ENCODE assay signal across 23 mouse cellular contexts in genomic region chrX:13024539-13025202, GRCm38 (mm10). TPM values are rescaled to one million over a fixed set of nuclear protein-coding genes. Genes with fewer than 3 reads are reported as not detected.
DNase-seq lines count a peak whose midpoint lies in the region; ATAC-seq and TF ChIP-seq lines count a peak whose summit lies in the region.
"Had no signal": no experiment of that assay in that cellular context is flagged by ENCODE, and none has a peak within 500 bp of the region (broad histone marks: within the 10 kb centered on the region; RNA-seq: fewer than 3 reads in every experiment).

No protein-coding gene starts in this region.

- H3K4me1 ChIP-seq in intestine, embryonic 15.5 days (replicated peaks), result no peaks in the 10 kb centered on the region
- no peaks in the 10 kb centered on the region for H3K4me1 ChIP-seq in intestine, postnatal 0 days (replicated peaks; ENCODE audit: control insufficient read depth, insufficient read depth, low read length)
- peaks cover 8% of the 10 kb centered on the region; the same call in 1 of the 2 replicates for H3K4me1 ChIP-seq in small intestine, adult 2 months (ENCODE audit: control insufficient read depth, insufficient read depth, insufficient read length, low read length)
- no peaks in the 10 kb centered on the region for H3K4me1 ChIP-seq in hindbrain, embryonic 14.5 days (replicated peaks; ENCODE audit: control insufficient read depth, insufficient read depth, low read length)
- H3K4me1 ChIP-seq: embryonic facial prominence, embryonic 10.5 days; embryonic facial prominence, embryonic 12.5 days; forebrain, embryonic 13.5 days; forebrain, embryonic 15.5 days had no signal

- ATAC-seq in intestine, embryonic 15.5 days, result peak; percentile 67
- ATAC-seq in intestine, postnatal 0 days, result peak; percentile 68
- no peak for ATAC-seq in hindbrain, embryonic 14.5 days (ENCODE audit: low FRiP score)
- ATAC-seq: activated CD4-positive, CD25-positive, alpha-beta regulatory T cell, adult 4 months; CD4-positive, CD25-positive, alpha-beta regulatory T cell, adult 4 months; forebrain, embryonic 13.5 days; forebrain, embryonic 15.5 days; Patski had no signal

- WGBS in intestine, embryonic 15.5 days, result 82% methylated on average over 1 of the region's 1 CpGs
- WGBS in intestine, postnatal 0 days, result 50% methylated on average over 1 of the region's 1 CpGs
- 24% methylated on average over 1 of the region's 1 CpGs for WGBS in small intestine, adult 2 months
- WGBS in hindbrain, embryonic 14.5 days, result 89% methylated on average over 1 of the region's 1 CpGs

- intact Hi-C loops in heart, postnatal 36 days (cut with DNase I), result no loop called here

- no peaks in the 10 kb centered on the region for H3K9me3 ChIP-seq in intestine, embryonic 15.5 days
- no peaks in the 10 kb centered on the region for H3K9me3 ChIP-seq in intestine, postnatal 0 days (ENCODE audit: control insufficient read depth)
- H3K9me3 ChIP-seq in hindbrain, embryonic 14.5 days (ENCODE audit: control insufficient read depth, low read length), result no peaks in the 10 kb centered on the region
- H3K9me3 ChIP-seq: embryonic facial prominence, embryonic 10.5 days; embryonic facial prominence, embryonic 12.5 days; forebrain, embryonic 13.5 days; forebrain, embryonic 15.5 days; G1E had no signal

- H3K9ac ChIP-seq in intestine, embryonic 15.5 days, result no peak overlapping the region
- H3K9ac ChIP-seq in intestine, postnatal 0 days (ENCODE audit: low read depth, low read length), result no peak overlapping the region
- no peak overlapping the region for H3K9ac ChIP-seq in hindbrain, embryonic 14.5 days
- H3K9ac ChIP-seq: embryonic facial prominence, embryonic 12.5 days; forebrain, embryonic 13.5 days; forebrain, embryonic 15.5 days had no signal

- no peak overlapping the region for H3K4me2 ChIP-seq in intestine, embryonic 15.5 days (replicated peaks)
- H3K4me2 ChIP-seq in intestine, postnatal 0 days (replicated peaks; ENCODE audit: low read depth), result no peak overlapping the region
- H3K4me2 ChIP-seq in hindbrain, embryonic 14.5 days (replicated peaks), result no peak overlapping the region
- H3K4me2 ChIP-seq: embryonic facial prominence, embryonic 12.5 days; forebrain, embryonic 13.5 days; forebrain, embryonic 15.5 days had no signal

- TF ChIP-seq CTCF in intestine, postnatal 0 days (IDR thresholded peaks at IDR 0.05; ENCODE audit: low read depth), result no peak
- no peak for TF ChIP-seq CTCF in small intestine, adult 2 months (IDR thresholded peaks at IDR 0.05; ENCODE audit: extremely low read depth, insufficient read length, insufficient replicate concordance, low read depth, low read length)

- TF ChIP-seq POLR2A in small intestine, adult 2 months (IDR thresholded peaks at IDR 0.05; ENCODE audit: low read depth, low read length), result no peak

- H3K4me3 ChIP-seq in intestine, embryonic 15.5 days (replicated peaks), result no peak overlapping the region
- H3K4me3 ChIP-seq in intestine, postnatal 0 days (ENCODE audit: low read depth, low read length), result no peak overlapping the region
- H3K4me3 ChIP-seq in small intestine, adult 2 months (ENCODE audit: low read depth, low read length), result no peak overlapping the region
- no peak overlapping the region for H3K4me3 ChIP-seq in hindbrain, embryonic 14.5 days (replicated peaks; ENCODE audit: low read length)
- H3K4me3 ChIP-seq: embryonic facial prominence, embryonic 10.5 days; embryonic facial prominence, embryonic 12.5 days; forebrain, embryonic 13.5 days; forebrain, embryonic 15.5 days had no signal

- H3K27ac ChIP-seq in intestine, embryonic 15.5 days, result no peak overlapping the region
- no peak overlapping the region for H3K27ac ChIP-seq in intestine, postnatal 0 days (ENCODE audit: low read depth, low read length)
- peak overlapping the region; percentile 69 for H3K27ac ChIP-seq in small intestine, adult 2 months (ENCODE audit: insufficient read depth, low read depth, low read length)
- H3K27ac ChIP-seq in hindbrain, embryonic 14.5 days, result no peak overlapping the region
- H3K27ac ChIP-seq: embryonic facial prominence, embryonic 10.5 days; embryonic facial prominence, embryonic 12.5 days; forebrain, embryonic 13.5 days; forebrain, embryonic 15.5 days had no signal

- DNase-seq in hindbrain, embryonic 14.5 days (ENCODE audit: low spot score), result no peak
- no peak for DNase-seq in heart, postnatal 36 days
- DNase-seq: adrenal gland, adult 8-10 months; adrenal gland, postnatal 14 days; adrenal gland, postnatal 36 days; B cell, adult 2 months; cerebellum, adult 11-12 months; cerebellum, adult 2 months; cerebellum, adult 9-10 months; cerebellum, postnatal 10 days; cerebellum, postnatal 25 days had no signal

- no peaks in the 10 kb centered on the region for H3K36me3 ChIP-seq in intestine, embryonic 15.5 days
- H3K36me3 ChIP-seq in intestine, postnatal 0 days (ENCODE audit: control insufficient read depth, insufficient read depth), result no peaks in the 10 kb centered on the region
- no peaks in the 10 kb centered on the region for H3K36me3 ChIP-seq in small intestine, adult 2 months (ENCODE audit: control insufficient read depth, insufficient read depth, low read length)
- H3K36me3 ChIP-seq in hindbrain, embryonic 14.5 days (replicated peaks; ENCODE audit: control insufficient read depth, insufficient read depth), result no peaks in the 10 kb centered on the region
- H3K36me3 ChIP-seq: embryonic facial prominence, embryonic 10.5 days; embryonic facial prominence, embryonic 12.5 days; forebrain, embryonic 15.5 days; G1E had no signal

- no peaks in the 10 kb centered on the region for H3K27me3 ChIP-seq in intestine, embryonic 15.5 days (replicated peaks)
- no peaks in the 10 kb centered on the region for H3K27me3 ChIP-seq in intestine, postnatal 0 days (replicated peaks; ENCODE audit: control insufficient read depth, insufficient read depth, low read length)
- H3K27me3 ChIP-seq in small intestine, adult 2 months (ENCODE audit: control insufficient read depth, insufficient read depth, low read length), result no peaks in the 10 kb centered on the region
- H3K27me3 ChIP-seq in hindbrain, embryonic 14.5 days (ENCODE audit: control insufficient read depth, insufficient read depth, low read length), result no peaks in the 10 kb centered on the region
- H3K27me3 ChIP-seq: CH12.LX; embryonic facial prominence, embryonic 12.5 days; forebrain, embryonic 13.5 days; forebrain, embryonic 15.5 days; Patski had no signal

RNA-seq across cellular contexts. Expression of gene Usp9x, which starts 46.6 kb away (rescaled TPM):
- polyA plus RNA-seq in intestine, embryonic 15.5 days (2015; fragmentation: Nextera tagmentation; extraction: Ambion mirVana), result 21.3 and 21.5 TPM in 2 replicates
- 16.4 and 17.3 TPM in 2 replicates for polyA plus RNA-seq in intestine, postnatal 0 days (2015; fragmentation: Nextera tagmentation; extraction: Ambion mirVana)
- 2.6 and 5.4 TPM in 2 replicates for polyA plus RNA-seq in small intestine, adult 2 months (2012; rRNA removed)
- 78.5 and 91.4 TPM in 2 replicates for polyA plus RNA-seq in hindbrain, embryonic 14.5 days (2014; fragmentation: Nextera tagmentation; extraction: Ambion mirVana)
- 100 to 1,000 TPM; 153 to 174 TPM for total RNA-seq in heart, postnatal 36 days (2021)
